8 mouse cellular contexts compared by ENCODE assay signal in genomic region chr1:161070352-161071271, GRCm38 (mm10). TPM values are rescaled to one million over a fixed set of nuclear protein-coding genes. Genes with fewer than 3 reads are reported as not detected.
DNase-seq lines count a peak whose midpoint lies in the region; ATAC-seq and TF ChIP-seq lines count a peak whose summit lies in the region.

Dars2 (minus strand) TSS chr1:161070658.
Cenpl (plus strand) TSS chr1:161070713.

- WGBS in hindbrain, embryonic 13.5 days: under 1% methylated on average over 57 of the region's 57 CpGs

- peak within 1 kb of the TSS; percentile 78 for H3K27ac ChIP-seq in hindbrain, embryonic 13.5 days

- H3K36me3 ChIP-seq in hindbrain, embryonic 13.5 days: no peaks in the 10 kb centered on the region

- no peak for TF ChIP-seq CTCF in Patski (IDR thresholded peaks at IDR 0.05)

- DNase-seq in Patski (ENCODE audit: low read depth, low spot score): peak; percentile 95
- peak; percentile 96 to 97 for DNase-seq in cerebellum, postnatal 14 days
- peak; percentile 95 to 97 for DNase-seq in frontal cortex, postnatal 14 days (ENCODE audit: low spot score in 2 of 2)
- peak; percentile 87 to 91 for DNase-seq in layer of hippocampus, postnatal 25 days (ENCODE audit: extremely low spot score in 1 of 2, low spot score in 1 of 2)
- peak; percentile 98 for DNase-seq in lung, postnatal 25 days (ENCODE audit: low spot score)
- DNase-seq in retina, embryonic 14.5 days (ENCODE audit: low spot score): peak; percentile 98
- peak; percentile 92 for DNase-seq in thymus, postnatal 4 days

- peak within 1 kb of the TSS; percentile 66 for H3K4me3 ChIP-seq in hindbrain, embryonic 13.5 days

- in situ Hi-C loops in Patski (cut with MboI; ENCODE audit: low pct_unique_long_range_greater_than_20kb): no loop called here

- no peaks in the 10 kb centered on the region for H3K9me3 ChIP-seq in hindbrain, embryonic 13.5 days

- POLR2A ChIA-PET in Patski (lab: Charles Lee): interaction anchor here (0.7 to 1.4 kb wide), 2 partner anchors 35 to 387 kb away, joined by 3 to 7 read pairs; no protein-coding TSS in a partner anchor

- peak; percentile 94 for ATAC-seq in Patski
- peak; percentile 99 for ATAC-seq in hindbrain, embryonic 13.5 days (ENCODE audit: low FRiP score)

- H3K27me3 ChIP-seq in Patski: no peaks in the 10 kb centered on the region
- no peaks in the 10 kb centered on the region for H3K27me3 ChIP-seq in hindbrain, embryonic 13.5 days

- peak within 1 kb of the TSS; percentile 90 for H3K4me2 ChIP-seq in hindbrain, embryonic 13.5 days

- H3K9ac ChIP-seq in hindbrain, embryonic 13.5 days: peak within 1 kb of the TSS; percentile 85

- CTCF ChIA-PET in Patski (lab: Charles Lee): interaction anchor here (1.2 kb wide), 1 partner anchor 12 kb away, joined by 3 read pairs; no protein-coding TSS in a partner anchor

- peaks cover 37% of the 10 kb centered on the region for H3K4me1 ChIP-seq in hindbrain, embryonic 13.5 days (replicated peaks)

RNA-seq across cellular contexts. Expression of gene Dars2, which starts in this region (rescaled TPM):
- 39.0 TPM for polyA plus RNA-seq in Patski (2021)
- polyA plus RNA-seq in hindbrain, embryonic 13.5 days (2015; fragmentation: Nextera tagmentation; extraction: Ambion mirVana): 26.2 and 28.4 TPM in 2 replicates
- total RNA-seq in layer of hippocampus, postnatal 25 days (2021): 10 to 100 TPM; 22.8 to 26.3 TPM

RNA-seq across cellular contexts. Expression of gene Cenpl, which starts in this region (rescaled TPM):
- 10.2 TPM for polyA plus RNA-seq in Patski (2021)
- polyA plus RNA-seq in hindbrain, embryonic 13.5 days (2015; fragmentation: Nextera tagmentation; extraction: Ambion mirVana): 13.1 and 13.2 TPM in 2 replicates
- 1 to 10 TPM; 1.5 to 1.8 TPM for total RNA-seq in layer of hippocampus, postnatal 25 days (2021)

Comparison
In these comparisons a context has a peak if more than half of its experiments do, and no peak if none do; other contexts are left out.
1. Peak in every context shown above with its lines: DNase-seq, ATAC-seq, H3K4me3 ChIP-seq and H3K27ac ChIP-seq.